Mouse (Mus musculus) cerebral cortex, adult 2 months (tissue): ENCODE results near the gene Esyt1.

Experiments used
- WGBS: fragments of 180-500 bp; shearing (Covaris S2); methylation state at CpG from one replicate; pipeline ENCODE4 v1.1.7; 2018; 5-methylcytosine and 5-hydroxymethylcytosine counted together

Gene Esyt1

GRCm38 (mm10) chr10:128504012-128504411, 21.7 kb downstream of the Esyt1 start:
- WGBS = 68% methylated on average over 3 of the region's 3 CpGs

GRCm38 (mm10) chr10:128503532-128503931, 22.1 kb downstream of the Esyt1 start:
- 70% methylated on average over 8 of the region's 8 CpGs for WGBS

GRCm38 (mm10) chr10:128502341-128502740, 23.3 kb downstream of the Esyt1 start:
- 89% methylated on average over 5 of the region's 5 CpGs for WGBS

GRCm38 (mm10) chr10:128499116-128499671, 26.5 kb downstream of the Esyt1 start:
- WGBS = under 1% methylated on average over 21 of the region's 21 CpGs

- WGBS = 0% methylated on average over 27 of the region's 27 CpGs
Measured at GRCm38 (mm10) chr10:128498590-128498989, 27.1 kb downstream of the Esyt1 start, which contains the start of gene Myl6b. TSS of gene Myl6b (minus strand) at chr10:128498685.

GRCm38 (mm10) chr10:128497134-128497737, 28.4 kb downstream of the Esyt1 start:
- 51% methylated on average over 6 of the region's 6 CpGs for WGBS

- 47% methylated on average over 6 of the region's 6 CpGs for WGBS
Measured at GRCm38 (mm10) chr10:128496509-128497077, 29.1 kb downstream of the Esyt1 start.

GRCm38 (mm10) chr10:128495903-128496302, 29.8 kb downstream of the Esyt1 start:
- 74% methylated on average over 4 of the region's 4 CpGs for WGBS

GRCm38 (mm10) chr10:128495270-128495669, 30.4 kb downstream of the Esyt1 start:
- 69% methylated on average over 2 of the region's 2 CpGs for WGBS

- WGBS = 37% methylated on average over 11 of the region's 11 CpGs
Measured at GRCm38 (mm10) chr10:128494667-128495245, 30.9 kb downstream of the Esyt1 start.

GRCm38 (mm10) chr10:128493695-128494666, 31.7 kb downstream of the Esyt1 start, which contains the start of gene Myl6:
TSS of gene Myl6 (minus strand) at chr10:128494145.
- under 1% methylated on average over 45 of the region's 45 CpGs for WGBS

GRCm38 (mm10) chr10:128493319-128493694, 32.4 kb downstream of the Esyt1 start:
- WGBS = under 1% methylated on average over 12 of the region's 12 CpGs

GRCm38 (mm10) chr10:128492633-128493311, 32.9 kb downstream of the Esyt1 start:
- WGBS = 8% methylated on average over 12 of the region's 12 CpGs

GRCm38 (mm10) chr10:128492051-128492450, 33.6 kb downstream of the Esyt1 start:
- WGBS = 20% methylated on average over 8 of the region's 8 CpGs

- 25% methylated on average over 6 of the region's 6 CpGs for WGBS
Measured at GRCm38 (mm10) chr10:128491495-128491894, 34.2 kb downstream of the Esyt1 start.

GRCm38 (mm10) chr10:128490912-128491311, 34.8 kb downstream of the Esyt1 start:
- WGBS = 30% methylated on average over 5 of the region's 5 CpGs

- WGBS = 18% methylated on average over 5 of the region's 5 CpGs
Measured at GRCm38 (mm10) chr10:128490232-128490631, 35.4 kb downstream of the Esyt1 start.

- 33% methylated on average over 4 of the region's 4 CpGs for WGBS
Measured at GRCm38 (mm10) chr10:128489785-128490184, 35.9 kb downstream of the Esyt1 start.

GRCm38 (mm10) chr10:128489380-128489779, 36.3 kb downstream of the Esyt1 start:
- WGBS = 32% methylated on average over 5 of the region's 5 CpGs

- 47% methylated on average over 4 of the region's 4 CpGs for WGBS
Measured at GRCm38 (mm10) chr10:128488776-128489175, 36.9 kb downstream of the Esyt1 start.
